Mouse (Mus musculus) cortical plate, adult 2 months (tissue): ENCODE measurements around the gene 9130230L23Rik. TPM values are rescaled to one million over a fixed set of nuclear protein-coding genes. Genes with fewer than 3 reads are reported as not detected.

Experiments used
- H3K27ac ChIP-seq: fragments of 200-500 bp; 2 replicates; pipeline ENCODE4 v1.5.1; 2012; ENCODE audit warnings: low read length, control low read depth, inconsistent platforms; ENCODE audit not compliant: insufficient read depth
- H3K4me1 ChIP-seq: fragments of 200-500 bp; 2 replicates; pipeline ENCODE4 v1.6.1; 2011; ENCODE audit warnings: low read length; ENCODE audit not compliant: control insufficient read depth, insufficient read depth
- H3K4me3 ChIP-seq: fragments of 200-500 bp; 2 replicates; pipeline ENCODE4 v1.5.1; 2011; ENCODE audit warnings: mild to moderate bottlenecking, low read length, control low read depth; ENCODE audit not compliant: insufficient read depth
- CTCF ChIP-seq: fragments of 200-500 bp; IDR thresholded peaks from 2 replicates; pipeline ENCODE4 v1.5.1; 2011; ENCODE audit warnings: mild to moderate bottlenecking, control low read depth, low read length; ENCODE audit not compliant: insufficient read depth; ENCODE audit errors: extremely low read depth
- POLR2A ChIP-seq: fragments of 200-500 bp; IDR thresholded peaks from 2 replicates; pipeline ENCODE4 v1.6.1; 2011; ENCODE audit warnings: mild to moderate bottlenecking, low read length, control low read depth; ENCODE audit not compliant: insufficient read depth; ENCODE audit errors: extremely low read depth
- polyA plus RNA-seq: library from polyadenylated mRNA; depleted of rRNA; stranded (reverse); fragments of >200 nt; gene quantifications from 2 replicates; pipeline ENCODE4 v1.2.3, GENCODE M21; 2012

Gene 9130230L23Rik
- polyA plus RNA-seq, 1 experiment, result 0.06 TPM

GRCm38 (mm10) chr5:65956144-65957008, 47.7 kb downstream of the 9130230L23Rik start:
- TF ChIP-seq POLR2A (no peak), CTCF (no peak)
- peak overlapping the region; percentile 29 for H3K4me3 ChIP-seq
- H3K4me1 ChIP-seq, result peaks cover 2% of the 10 kb centered on the region; the same call in 1 of the 2 replicates
- H3K27ac ChIP-seq, result no peak overlapping the region

GRCm38 (mm10) chr5:65955343-65956143, 48.5 kb downstream of the 9130230L23Rik start:
- TF ChIP-seq POLR2A (peak; percentile 30; the same call in 1 of the 2 replicates), CTCF (peak; percentile 81)
- Histone ChIP-seq H3K27ac (peak overlapping the region; percentile 19; the same call in 1 of the 2 replicates), H3K4me1 (peaks cover 2% of the 10 kb centered on the region; the same call in 1 of the 2 replicates), H3K4me3 (peak overlapping the region; percentile 29)

GRCm38 (mm10) chr5:65954130-65955080, 49.7 kb downstream of the 9130230L23Rik start:
- H3K4me3 ChIP-seq, result no peak overlapping the region
- peaks cover 2% of the 10 kb centered on the region; the same call in 1 of the 2 replicates for H3K4me1 ChIP-seq
- peak overlapping the region; percentile 19; the same call in 1 of the 2 replicates for H3K27ac ChIP-seq
- TF ChIP-seq CTCF, result no peak
- TF ChIP-seq POLR2A, result no peak

GRCm38 (mm10) chr5:65951513-65951909, 52.6 kb downstream of the 9130230L23Rik start:
- Histone ChIP-seq H3K27ac (no peak overlapping the region), H3K4me3 (no peak overlapping the region), H3K4me1 (peaks cover 2% of the 10 kb centered on the region; the same call in 1 of the 2 replicates)
- TF ChIP-seq CTCF, result no peak
- no peak for TF ChIP-seq POLR2A

GRCm38 (mm10) chr5:65950679-65951512, 53.2 kb downstream of the 9130230L23Rik start:
- no peak for TF ChIP-seq POLR2A
- Histone ChIP-seq H3K4me3 (no peak overlapping the region), H3K4me1 (peaks cover 2% of the 10 kb centered on the region; the same call in 1 of the 2 replicates), H3K27ac (no peak overlapping the region)

- Histone ChIP-seq H3K4me1 (peaks cover 2% of the 10 kb centered on the region; the same call in 1 of the 2 replicates), H3K27ac (no peak overlapping the region), H3K4me3 (no peak overlapping the region)
- no peak for TF ChIP-seq POLR2A
Measured at GRCm38 (mm10) chr5:65950236-65950635, 53.8 kb downstream of the 9130230L23Rik start.

- Histone ChIP-seq H3K4me1 (peaks cover 2% of the 10 kb centered on the region; the same call in 1 of the 2 replicates), H3K27ac (no peak overlapping the region), H3K4me3 (no peak overlapping the region)
- TF ChIP-seq POLR2A, result no peak
- TF ChIP-seq CTCF, result no peak
Measured at GRCm38 (mm10) chr5:65949822-65950221, 54.3 kb downstream of the 9130230L23Rik start.

GRCm38 (mm10) chr5:65941145-65941544, 62.9 kb downstream of the 9130230L23Rik start:
- no peak overlapping the region for H3K27ac ChIP-seq
- no peak for TF ChIP-seq CTCF
- no peak for TF ChIP-seq POLR2A
- no peak overlapping the region for H3K4me3 ChIP-seq
- H3K4me1 ChIP-seq, result no peaks in the 10 kb centered on the region
